Mouse (Mus musculus) right cerebral cortex, postnatal 10 days (tissue): ENCODE results near the gene Ern1.

ENCODE experiments used
- DNase-seq, 2 experiments: peaks; one replicate each; pipeline ENCODE4 v3.0.0; 2021; ENCODE audit warnings: low spot score in 2 of 2

Gene Ern1

DNA sequence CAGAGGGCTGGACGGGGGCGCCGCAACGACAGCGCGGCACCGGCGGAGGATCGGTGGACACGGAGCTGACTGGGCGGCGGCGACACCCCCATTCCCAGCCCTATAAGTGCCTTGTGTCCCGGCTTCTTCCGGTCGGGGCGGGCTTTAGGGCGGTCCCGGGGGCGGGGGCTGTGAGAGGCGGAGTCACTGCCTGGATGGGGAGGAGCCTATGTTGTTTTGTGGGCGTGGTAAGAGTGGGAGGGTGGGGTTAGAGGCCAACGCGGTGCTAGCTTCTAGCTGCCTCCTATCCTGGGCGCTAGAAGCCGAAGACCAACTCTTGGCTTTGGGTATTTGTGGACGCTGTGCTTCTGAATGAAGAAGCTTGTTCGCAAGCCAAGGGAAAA is at the start of gene Ern1:
Gene Ern1, minus strand, starts transcription at position 120 of the 383 bp plus-strand sequence.
- DNase-seq, result peak; percentile 96

DNA sequence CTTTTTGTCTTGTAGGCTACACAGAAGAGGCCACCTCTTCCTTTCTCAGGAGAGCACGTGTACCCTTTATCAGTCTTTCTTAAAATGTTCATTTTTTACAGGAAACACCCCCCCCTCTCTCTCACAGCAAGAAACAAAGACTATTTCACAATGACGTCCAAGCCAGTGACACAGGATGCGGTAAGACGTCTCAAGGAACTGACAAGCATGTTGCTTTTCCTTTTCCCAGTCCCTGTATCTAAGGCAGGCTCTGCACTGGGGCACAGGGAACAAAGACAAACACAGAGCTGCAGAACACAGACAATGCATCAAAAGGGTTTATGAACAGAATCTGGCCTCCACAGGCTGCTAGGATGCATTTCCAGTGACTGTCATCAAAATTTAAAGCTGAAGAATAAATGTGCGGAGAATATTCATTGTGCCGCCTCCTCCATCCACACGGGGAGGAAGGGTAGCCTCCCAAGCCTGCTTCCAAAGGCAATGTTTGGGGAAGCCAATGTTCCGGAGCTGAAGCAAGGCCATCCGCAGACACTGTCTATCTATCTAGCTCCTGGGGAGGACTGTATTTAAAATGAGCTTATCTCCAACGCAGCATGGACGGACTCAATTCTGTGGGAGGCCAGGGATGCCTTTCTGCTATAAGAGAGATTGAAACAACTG is 48.7 kb upstream of the Ern1 start:
- DNase-seq, result no peak

DNA sequence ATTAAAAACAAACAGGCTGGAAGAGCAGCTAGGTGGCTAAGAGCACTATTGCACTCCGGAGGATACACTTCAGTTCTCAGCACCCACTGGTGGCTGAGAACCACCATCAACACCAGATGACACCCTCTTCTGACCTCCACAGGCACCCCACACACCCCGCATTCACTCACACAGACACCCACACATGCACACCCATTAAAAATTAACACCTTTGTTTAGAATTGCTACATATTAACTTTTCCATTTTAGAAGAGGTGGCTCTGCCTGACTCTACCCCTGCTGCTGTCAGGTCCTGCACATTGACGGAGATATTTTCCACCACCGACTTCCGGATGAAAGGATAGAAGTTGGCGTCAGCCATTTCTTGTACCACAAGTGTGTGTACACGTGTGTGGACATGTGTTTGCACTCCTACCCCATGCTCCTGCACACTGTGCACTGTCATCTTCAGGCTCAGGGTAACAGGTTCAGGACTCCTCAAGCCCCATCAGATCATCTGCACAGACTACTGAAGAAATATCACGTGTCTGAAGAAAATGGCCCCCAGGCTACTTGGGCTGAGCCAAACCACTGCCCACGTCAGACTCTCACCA is 48.1 kb upstream of the Ern1 start:
- no peak for DNase-seq

DNA sequence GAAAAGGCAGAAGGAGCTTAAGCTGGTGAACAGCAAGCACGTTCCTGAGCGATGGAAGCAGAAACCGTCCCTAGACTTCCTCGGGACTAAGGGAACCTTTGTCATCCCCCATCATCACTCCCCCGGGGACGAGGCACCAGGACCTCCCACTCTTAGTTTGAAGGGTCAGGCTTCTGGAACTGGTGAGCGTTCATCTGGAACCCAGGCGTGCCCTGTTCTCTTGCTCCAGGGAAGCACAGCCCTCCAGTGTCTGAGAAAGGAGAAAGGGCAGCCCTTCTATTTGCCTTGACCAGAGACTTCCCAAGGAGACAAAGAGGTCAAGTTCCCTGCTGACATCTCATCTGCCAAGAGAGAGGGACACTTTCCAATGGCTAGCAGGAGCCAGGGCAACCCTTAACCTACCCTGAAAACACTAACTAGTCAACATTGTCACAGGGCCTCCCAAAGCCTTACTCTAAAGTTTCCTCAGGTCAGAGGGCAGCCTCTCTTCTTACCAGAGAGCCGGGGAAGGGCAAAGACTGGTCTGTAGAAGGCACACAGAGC is 44.7 kb upstream of the Ern1 start:
- DNase-seq, result no peak

DNA sequence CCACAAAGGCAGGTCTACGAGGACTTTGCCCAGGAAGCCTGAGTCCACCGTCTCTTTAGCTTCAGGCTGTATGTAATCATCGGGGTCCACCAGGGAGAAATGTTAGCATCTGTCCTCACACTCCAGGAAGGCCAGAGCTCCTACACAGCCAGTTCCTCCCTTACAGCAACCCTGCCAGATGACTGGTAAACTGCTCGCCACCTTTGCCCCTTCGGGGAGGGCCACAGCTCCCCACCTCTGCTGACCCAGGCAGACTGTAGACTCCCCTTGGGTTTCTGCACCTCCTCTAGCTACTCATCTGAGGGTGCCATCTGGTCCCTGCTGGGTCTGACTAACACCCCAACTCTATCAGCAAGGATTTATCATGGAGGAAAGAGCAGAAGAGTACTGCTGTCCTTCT is 42.1 kb upstream of the Ern1 start:
- no peak for DNase-seq

DNA sequence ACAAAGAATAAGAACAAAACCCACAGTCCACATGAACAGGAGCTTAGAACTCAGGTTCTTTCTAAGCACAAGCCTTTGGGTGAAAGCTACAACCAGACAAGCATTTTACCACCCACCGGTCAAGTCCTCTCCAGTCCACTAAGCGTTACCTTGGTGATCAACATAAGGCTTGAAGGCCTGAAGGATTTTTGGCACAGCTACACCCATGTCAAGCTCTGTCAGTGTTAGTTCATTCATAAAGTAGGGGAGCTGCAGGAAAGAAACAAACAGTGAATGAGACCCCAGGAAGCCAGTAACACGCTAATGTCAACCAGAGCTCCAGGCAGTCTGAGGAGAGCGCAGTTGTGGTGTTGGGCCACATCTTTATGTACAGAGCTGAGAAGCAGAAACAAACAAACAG is 41.5 kb upstream of the Ern1 start:
- DNase-seq, result no peak

DNA sequence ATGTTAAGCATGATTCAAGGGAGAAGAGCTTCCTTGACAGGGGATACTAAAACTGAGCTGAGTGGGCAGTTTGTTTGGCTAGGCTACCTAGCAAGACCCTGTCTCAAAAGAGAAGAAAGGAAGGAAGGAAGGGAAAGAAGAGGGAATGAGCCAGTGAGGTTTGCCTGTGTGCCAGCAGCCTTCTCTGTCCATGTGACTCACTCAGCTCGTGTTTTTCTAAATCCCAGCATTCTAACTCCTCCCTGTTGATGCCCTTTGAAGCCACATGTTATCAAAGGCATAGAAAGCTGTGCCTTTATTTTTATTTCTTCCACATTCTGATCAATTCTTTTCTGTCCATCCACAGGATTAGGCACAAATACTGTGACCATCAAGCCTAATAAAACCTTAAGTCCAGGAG is 40.3 kb upstream of the Ern1 start:
- no peak for DNase-seq

DNA sequence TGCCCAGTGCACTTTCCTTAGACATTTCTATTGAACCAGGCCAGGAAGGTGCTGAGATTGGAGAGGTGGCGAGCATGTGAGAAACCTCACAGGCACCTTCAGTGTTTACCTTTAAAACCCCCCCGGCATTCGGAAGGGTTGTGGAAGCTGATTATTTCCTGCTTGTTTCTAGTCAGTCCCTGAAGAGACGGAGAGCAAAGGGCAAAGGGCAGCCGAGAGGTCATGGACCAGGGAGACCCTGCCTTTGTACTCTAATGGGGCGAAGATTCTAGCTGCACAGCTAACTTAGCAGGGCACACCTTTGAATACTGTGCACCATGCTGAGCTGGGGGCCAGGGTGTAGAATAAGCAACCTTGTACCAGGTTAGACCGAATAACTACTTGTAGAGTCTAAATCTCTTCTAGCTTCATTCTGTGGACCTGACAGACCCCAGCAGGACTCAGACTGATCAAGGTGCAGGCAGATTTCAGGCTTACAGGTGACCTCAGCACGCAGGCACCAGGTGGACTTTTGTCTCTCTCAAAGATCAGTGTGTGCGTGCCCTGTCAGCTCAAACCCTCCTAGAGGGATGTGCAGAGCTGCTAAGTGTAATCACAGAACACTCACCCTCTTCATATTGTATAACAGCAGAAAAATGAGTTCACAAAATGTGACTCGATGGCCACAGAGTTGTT is 39.6 kb upstream of the Ern1 start:
- no peak for DNase-seq

DNA sequence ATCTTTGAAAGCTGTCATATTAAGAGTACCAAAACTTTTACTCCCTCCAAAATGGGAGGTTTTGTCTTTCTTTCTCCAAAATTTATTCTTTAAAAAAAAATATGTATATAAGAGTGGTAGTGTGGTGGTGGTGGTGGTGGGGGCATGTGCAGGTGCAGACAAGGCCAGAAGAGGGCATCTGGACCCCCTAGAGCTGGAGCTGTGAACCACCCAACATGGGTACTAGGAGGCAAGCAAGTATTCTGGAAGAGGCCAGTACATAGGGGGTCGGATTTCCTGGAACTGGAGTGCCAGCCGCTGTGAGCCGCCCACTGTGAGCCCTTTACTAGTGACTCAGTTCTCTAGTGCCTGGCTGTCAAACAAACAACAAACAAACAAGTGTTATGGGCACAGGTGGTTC is 34.9 kb upstream of the Ern1 start:
- DNase-seq, result no peak

DNA sequence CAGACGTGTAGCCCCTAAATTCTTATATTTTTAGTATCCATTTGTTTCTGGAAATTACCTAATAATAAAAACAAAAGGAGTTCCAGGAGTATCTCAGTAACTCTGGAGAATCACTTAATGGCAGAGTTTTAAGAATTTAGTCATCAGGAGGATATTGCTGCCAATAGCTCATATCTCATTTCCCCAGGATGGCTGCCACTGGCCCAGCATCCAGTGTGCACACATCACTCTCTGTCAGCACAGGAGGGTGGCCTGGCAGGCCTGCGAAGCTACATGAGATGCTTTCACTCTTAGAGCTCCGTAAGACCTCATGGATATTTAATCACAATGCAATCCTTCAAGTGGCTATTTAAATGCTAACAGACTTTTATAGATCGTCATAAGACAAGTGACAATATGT is 34.0 kb upstream of the Ern1 start:
- DNase-seq, result no peak

DNA sequence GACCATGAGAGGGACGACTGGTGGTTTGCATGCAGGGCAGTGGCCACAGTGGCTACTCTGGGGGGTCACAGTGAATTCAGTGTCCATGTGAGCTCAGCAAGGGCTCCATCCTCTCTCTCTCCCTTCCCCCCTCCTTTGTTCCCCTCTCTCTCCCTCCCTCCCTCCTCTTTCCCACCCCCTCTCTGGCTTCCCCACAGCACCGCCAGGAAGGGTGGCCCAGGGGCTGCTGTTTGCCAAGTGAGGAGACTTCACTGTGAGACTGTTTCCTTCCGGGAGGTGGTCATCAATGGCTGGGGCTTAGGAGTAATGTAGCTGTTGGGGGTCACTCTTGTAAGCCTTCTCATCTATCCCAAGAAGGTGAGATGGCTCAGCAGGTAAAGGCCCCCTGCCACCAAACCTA is 32.8 kb upstream of the Ern1 start:
- DNase-seq, result no peak

DNA sequence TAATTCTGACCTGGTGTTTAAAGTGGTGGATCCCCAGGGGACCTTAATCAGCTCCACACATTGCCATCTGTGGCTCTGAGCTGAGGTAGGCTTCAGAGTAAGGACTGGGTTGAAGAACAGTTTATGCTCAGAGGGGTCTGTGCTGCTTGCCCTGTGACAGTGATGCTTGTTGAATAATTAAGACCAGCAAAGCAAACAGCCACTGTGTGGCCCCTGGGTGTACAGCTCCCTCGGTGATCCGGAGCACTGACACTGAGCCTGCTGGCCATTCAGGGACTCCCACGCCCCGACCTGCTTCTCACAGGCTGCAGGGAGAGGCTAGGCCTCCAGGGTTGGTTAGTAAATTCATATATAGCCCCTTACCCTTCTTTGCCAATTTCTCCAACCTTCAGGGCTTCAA is 31.9 kb upstream of the Ern1 start:
- no peak for DNase-seq

DNA sequence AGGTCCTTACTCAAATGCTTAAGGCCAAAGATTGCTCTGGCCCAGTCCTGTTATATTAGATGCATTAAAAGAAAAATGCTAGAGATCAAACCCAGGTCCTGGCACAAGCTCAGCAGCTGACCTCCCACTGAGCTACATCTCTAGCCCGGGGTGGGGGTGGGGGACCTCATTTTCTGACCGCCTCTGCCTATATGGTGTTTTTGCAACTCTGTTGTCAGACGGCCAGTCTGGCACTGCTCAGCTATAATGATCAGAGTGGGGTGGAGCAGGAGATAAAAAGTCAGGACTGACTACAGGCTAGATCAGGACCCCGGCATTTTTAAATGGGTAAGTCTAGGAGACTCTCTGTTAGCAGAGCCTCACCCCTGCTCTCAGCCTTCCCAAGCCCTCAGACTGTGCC is 30.7 kb upstream of the Ern1 start:
- DNase-seq, result no peak

DNA sequence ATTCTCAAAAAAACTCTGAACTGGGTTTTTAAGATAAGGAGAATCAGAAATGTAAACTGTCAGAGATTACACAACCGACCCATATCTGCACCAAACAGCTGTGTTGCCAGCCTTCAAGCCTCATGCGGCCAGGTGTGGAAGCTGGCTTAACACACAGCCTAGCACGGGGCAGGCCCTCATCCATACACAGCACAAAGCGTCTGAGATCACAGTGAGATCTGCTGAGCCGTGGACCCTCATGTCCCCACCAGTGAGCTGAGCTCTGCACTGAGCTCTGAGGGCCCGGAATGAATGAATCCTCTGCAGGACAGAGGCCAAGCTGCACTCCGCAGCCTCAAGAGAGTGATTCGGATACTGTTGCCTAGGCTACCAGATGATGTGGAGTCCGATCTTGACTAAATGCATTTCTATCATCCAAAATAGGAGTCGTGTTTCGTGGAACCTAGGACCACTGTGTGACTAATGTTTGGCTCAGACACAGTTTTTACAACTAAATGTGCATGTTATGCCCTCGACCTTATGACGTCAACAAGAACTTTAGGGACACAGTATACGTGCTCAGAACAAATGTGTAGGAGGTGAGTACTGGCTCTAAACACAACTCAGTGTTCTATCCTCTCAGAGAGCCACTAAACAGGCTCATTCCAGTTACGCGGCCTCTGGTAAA is 27.6 kb upstream of the Ern1 start:
- DNase-seq, result no peak

DNA sequence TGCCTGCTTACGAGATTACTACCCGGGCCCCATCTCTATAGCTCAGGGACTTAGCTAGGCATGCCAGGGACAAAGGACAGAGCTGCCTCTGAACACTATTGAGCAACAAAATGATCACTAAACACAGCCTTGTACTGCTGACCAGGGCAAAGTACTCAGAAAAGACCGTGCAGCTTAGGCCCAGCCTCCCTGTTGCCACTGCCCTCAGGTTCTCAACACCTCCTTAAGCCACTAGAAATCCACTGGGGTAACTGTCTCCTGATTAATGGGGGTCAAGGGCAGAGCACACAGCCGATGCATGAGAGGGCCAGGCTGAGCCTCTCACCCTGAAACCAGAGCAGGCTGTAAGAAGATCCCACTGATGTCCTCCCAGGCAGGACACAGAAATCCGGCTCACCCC is 26.8 kb upstream of the Ern1 start:
- DNase-seq, result no peak

DNA sequence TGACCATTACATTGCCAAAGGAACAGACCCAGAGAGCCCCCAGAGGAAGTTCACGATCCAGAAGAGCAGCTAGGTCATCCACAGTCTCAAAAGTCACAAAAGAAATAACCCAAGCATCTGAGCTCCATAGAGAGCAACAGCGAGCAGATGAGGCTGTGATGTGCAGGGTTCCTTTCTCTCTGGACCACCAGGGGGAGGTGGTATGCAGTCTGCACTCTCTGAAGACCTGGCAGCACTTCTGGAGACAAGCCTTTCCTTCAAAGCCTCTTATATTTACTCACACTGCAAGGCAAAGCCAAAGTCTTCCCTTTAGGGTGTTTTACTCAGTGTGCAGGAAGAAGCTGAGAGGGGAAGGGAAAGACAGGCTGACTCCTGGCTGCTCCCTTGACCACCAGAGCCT is 25.5 kb upstream of the Ern1 start:
- DNase-seq, result peak; percentile 76 to 82

DNA sequence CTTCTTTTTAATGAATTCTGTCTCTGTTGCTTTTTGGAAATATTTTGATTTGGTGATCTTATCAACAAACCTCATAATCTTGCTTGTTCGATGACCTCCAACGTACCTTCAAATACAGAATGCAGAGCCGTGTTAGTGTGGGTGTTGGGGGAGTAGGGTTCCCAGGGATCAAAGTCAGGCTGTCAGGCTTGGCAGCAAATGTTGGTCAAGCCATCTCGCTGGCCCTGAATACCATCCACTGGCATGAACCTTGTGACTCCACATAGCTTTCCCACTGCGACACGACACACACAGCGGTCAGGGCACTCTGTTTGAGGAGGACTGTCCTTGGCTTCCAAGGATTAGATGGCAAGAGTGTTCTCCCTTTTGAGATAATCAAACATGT is 24.3 kb upstream of the Ern1 start:
- DNase-seq, result no peak

DNA sequence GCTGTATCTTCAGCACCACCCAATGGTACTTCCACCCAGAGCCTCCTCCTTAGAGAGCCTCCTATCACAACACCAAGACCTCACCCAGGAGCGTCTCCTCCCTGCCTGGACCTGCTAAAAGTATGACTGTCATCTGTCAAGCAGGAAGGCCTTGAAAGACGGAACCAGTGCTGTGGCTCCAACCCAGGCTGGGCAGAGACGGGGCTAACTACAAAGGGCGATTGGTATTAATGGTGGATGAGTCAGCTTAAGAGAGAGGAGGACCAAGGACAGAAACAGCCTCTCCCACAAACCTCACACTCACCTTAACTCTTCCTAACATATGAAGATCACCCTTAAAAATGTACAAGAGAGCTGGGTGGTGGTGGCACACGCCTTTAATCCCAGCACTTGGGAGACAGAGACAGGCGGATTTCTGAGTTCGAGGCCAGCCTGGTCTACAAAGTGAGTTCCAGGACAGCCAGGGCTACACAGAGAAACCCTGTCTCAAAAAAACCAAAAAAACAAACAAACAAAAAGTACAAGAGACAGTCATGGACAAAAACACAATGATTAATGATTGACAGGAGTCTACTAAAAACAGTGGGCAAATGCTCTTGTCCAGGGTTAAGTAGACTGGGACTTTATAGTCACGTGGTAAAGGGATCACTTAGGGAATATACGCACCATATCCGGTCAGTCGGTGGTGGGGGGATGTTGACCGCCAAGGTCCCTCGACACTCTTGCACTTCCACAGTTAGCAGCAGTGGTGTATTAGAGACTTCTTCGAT is 23.8 kb upstream of the Ern1 start:
- DNase-seq, result no peak

DNA sequence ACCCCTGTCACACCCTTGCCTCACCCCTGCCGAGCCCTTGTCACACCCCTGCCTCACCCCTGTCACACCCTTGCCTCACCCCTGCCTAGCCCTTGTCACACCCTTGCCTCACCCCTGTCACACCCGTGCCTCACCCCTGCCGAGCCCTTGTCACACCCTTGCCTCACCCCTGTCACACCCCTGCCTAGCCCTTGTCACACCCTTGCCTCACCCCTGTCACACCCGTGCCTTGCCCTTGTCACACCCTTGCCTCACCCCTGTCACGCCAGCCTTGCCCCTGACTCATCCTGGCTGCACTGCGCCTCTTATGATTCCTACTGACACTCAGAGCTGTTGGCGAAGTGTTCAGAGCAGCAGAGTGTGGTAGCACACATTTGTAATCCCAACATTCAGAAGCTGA is 20.0 kb upstream of the Ern1 start:
- DNase-seq, result no peak

DNA sequence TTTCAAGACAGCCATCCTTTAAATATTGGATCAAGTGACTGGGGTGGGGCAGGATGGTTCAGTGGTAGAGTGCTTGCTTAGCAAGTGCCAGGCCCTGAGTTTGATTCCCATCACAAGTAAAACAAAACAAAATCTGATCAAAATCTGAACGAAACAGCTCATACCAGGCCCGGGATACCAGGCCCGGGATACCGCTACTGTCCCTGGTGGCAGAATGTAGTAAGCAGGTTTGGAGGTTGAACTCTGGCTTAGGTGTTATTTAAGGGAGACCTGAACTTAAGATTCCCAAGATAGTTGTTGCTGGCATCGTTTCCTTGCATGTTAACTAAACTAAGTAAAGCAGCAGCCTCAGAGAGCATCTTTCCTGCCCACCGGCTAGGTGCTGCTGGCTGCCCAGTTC is 18.6 kb upstream of the Ern1 start:
- DNase-seq, result no peak

DNA sequence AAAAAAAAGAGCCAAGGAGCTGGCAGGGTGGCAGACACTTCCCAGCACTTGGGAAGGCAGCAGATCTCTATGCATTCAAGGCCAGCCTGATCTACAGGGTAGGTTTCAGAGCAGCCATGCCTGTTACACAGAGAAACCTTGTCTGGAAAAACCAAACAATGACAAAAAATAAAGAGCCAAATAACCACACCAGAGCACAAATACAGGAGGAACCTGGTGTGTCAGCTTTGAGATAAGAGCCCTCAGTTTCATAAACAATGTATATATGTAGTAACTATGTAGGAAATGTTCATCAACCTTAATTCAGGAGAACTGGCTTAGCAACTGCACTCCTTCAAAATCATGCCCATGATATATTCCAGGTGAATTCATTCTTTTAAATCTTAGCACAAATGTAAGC is 16.5 kb upstream of the Ern1 start:
- DNase-seq, result no peak

DNA sequence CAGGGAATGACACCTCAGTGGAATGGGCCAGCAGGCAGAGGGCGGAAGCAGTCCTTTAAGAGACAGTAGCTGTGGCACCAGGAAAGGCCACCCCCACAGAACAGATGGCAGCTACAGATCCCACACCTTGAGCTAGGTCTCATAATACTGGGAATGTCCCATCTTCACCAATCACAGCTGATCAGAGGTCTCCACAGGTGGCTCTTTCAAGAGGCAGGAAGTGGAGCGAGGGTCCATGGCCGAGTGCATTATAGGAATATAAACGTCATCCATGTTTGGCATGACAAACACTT is 15.7 kb upstream of the Ern1 start:
- DNase-seq, result peak; percentile 33 to 48
